Mouse (Mus musculus) liver, embryonic 11.5 days (tissue): Measurements from ENCODE around the gene Pam. TPM values are rescaled to one million over a fixed set of nuclear protein-coding genes. Genes with fewer than 3 reads are reported as not detected.

Experiments used
- ATAC-seq: fragments of 200-750 bp; cut with Nextera tagmentation; replicated peaks from 2 replicates; pipeline ENCODE4 v1.8.0; 2017; ENCODE audit warnings: moderate number of reproducible peaks, mild to moderate bottlenecking, moderate TSS enrichment, moderate library complexity; ENCODE audit not compliant: low FRiP score
- DNase-seq: peaks from one replicate; pipeline ENCODE4 v3.0.0-alpha.2; 2017; ENCODE audit warnings: low spot score
- H3K27ac ChIP-seq: fragments of 300-500 bp; sonication (generic); 2 replicates; pipeline ENCODE4 v1.5.1; 2014; ENCODE audit warnings: mild to moderate bottlenecking, low read depth, low read length, control low read depth
- H3K27me3 ChIP-seq: fragments of 300-500 bp; sonication (generic); replicated peaks from 2 replicates; pipeline ENCODE4 v1.6.1; 2014; ENCODE audit warnings: low read length, mixed read lengths; ENCODE audit not compliant: control insufficient read depth, insufficient read depth
- H3K36me3 ChIP-seq: fragments of 300-500 bp; sonication (generic); 2 replicates; pipeline ENCODE4 v1.6.1; 2014; ENCODE audit warnings: mild to moderate bottlenecking, low read length, moderate library complexity, mixed read lengths; ENCODE audit not compliant: control insufficient read depth, insufficient read depth
- H3K4me1 ChIP-seq: fragments of 300-500 bp; sonication (generic); replicated peaks from 2 replicates; pipeline ENCODE4 v1.6.1; 2014; ENCODE audit warnings: low read length, mixed read lengths; ENCODE audit not compliant: control insufficient read depth, insufficient read depth
- H3K4me2 ChIP-seq: fragments of 300-500 bp; sonication (generic); 2 replicates; pipeline ENCODE4 v1.6.1; 2014; ENCODE audit warnings: mild to moderate bottlenecking, control low read depth, moderate library complexity
- H3K4me3 ChIP-seq: fragments of 300-500 bp; sonication (generic); 2 replicates; pipeline ENCODE4 v1.5.1; 2014; ENCODE audit warnings: low read depth, low read length, control low read depth
- H3K9ac ChIP-seq: fragments of 300-500 bp; sonication (generic); 2 replicates; pipeline ENCODE4 v1.6.1; 2014; ENCODE audit warnings: low read depth, low read length, control low read depth
- H3K9me3 ChIP-seq: fragments of 300-500 bp; sonication (generic); 2 replicates; pipeline ENCODE4 v1.6.1; 2016; ENCODE audit warnings: low read length, inconsistent platforms, mixed read lengths; ENCODE audit not compliant: control insufficient read depth
- WGBS: fragments of 180-500 bp; shearing (Covaris S2); extraction: QIAGEN DNeasy Blood & Tissue Kit; methylation state at CpG from one replicate; pipeline ENCODE4 v1.1.7; 2014; 5-methylcytosine and 5-hydroxymethylcytosine counted together
- polyA plus RNA-seq: library from polyadenylated mRNA; unstranded; fragments of >200 nt; fragmentation: Nextera tagmentation; extraction: Ambion mirVana; gene quantifications from 2 replicates; pipeline ENCODE4 v1.2.1, GENCODE M21; 2014

Pam gene
- polyA plus RNA-seq, 1 experiment from 2014 or later: 16.1 TPM

DNA sequence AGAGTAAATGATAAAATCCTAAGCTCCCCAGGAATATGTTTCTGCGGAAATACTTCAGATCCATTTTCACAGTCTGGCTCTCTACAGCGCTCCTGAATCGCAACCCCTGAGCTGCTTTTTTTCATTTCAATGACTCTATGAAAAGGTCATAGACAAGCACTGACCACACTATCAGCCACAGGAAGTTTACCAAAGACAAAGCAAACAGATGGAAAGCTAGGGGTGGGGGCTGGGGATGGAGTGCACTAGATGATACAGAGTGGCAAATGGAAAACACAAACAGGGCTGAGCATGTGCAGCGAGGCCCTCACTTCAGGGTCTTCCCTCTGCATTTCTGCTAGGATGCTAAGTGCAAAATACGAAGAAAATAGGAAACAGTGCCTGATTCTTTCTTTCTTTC lies 273.2 kb downstream of the Pam start:
- Histone ChIP-seq H3K36me3 (no peaks in the 10 kb centered on the region), H3K4me1 (no peaks in the 10 kb centered on the region), H3K4me3 (no peak overlapping the region), H3K4me2 (no peak overlapping the region), H3K27me3 (no peaks in the 10 kb centered on the region), H3K9ac (no peak overlapping the region), H3K27ac (no peak overlapping the region), H3K9me3 (no peaks in the 10 kb centered on the region)
- ATAC-seq (peak; percentile 65), DNase-seq (no peak)
- 61% methylated on average over 5 of the region's 5 CpGs for WGBS

- H3K4me2 ChIP-seq: no peak overlapping the region; the same call in 1 of the 2 replicates
- DNase-seq (no peak), ATAC-seq (no peak)
- H3K9me3 ChIP-seq: no peaks in the 10 kb centered on the region
- no peaks in the 10 kb centered on the region for H3K27me3 ChIP-seq
- H3K4me1 ChIP-seq: no peaks in the 10 kb centered on the region
- no peak overlapping the region for H3K9ac ChIP-seq
- H3K27ac ChIP-seq: no peak overlapping the region
- 83% methylated on average over 3 of the region's 3 CpGs for WGBS
- H3K36me3 ChIP-seq: no peaks in the 10 kb centered on the region
- H3K4me3 ChIP-seq: no peak overlapping the region
Observed at GRCm38 (mm10) chr1:97821282-97821681, 274.2 kb downstream of the Pam start.

GRCm38 (mm10) chr1:97809255-97809912 lies 286.1 kb downstream of the Pam start:
- ATAC-seq: no peak
- no peak overlapping the region for H3K4me3 ChIP-seq
- 50% methylated on average over 2 of the region's 2 CpGs for WGBS

DNA sequence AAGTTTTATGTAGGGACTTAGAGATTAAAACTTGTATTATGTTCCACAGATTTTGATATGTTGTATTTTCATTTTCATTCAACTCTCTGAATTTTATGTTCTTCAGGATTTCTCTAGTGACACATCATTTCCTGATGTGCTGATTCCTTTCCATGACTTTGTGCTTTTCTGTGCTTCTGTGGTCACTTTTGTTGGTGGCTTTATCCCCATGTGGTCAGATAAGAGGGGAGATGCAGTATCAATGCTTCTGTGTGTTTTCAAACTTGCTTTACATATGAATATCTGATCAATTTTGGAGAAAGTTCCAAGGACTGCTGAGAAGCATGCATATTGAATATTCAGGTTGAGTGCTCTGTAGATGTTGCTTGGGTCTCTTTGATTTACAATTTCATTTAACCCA lies 290.9 kb downstream of the Pam start:
- Histone ChIP-seq H3K36me3 (no peaks in the 10 kb centered on the region), H3K27me3 (no peaks in the 10 kb centered on the region), H3K4me1 (no peaks in the 10 kb centered on the region), H3K9ac (no peak overlapping the region), H3K9me3 (no peaks in the 10 kb centered on the region), H3K4me3 (no peak overlapping the region), H3K27ac (no peak overlapping the region), H3K4me2 (no peak overlapping the region)
- DNase-seq: no peak
- no peak for ATAC-seq

More at GRCm38 (mm10) chr1:97809255-97809912, 286.1 kb downstream of the Pam start:
- Histone ChIP-seq H3K27me3 (no peaks in the 10 kb centered on the region), H3K4me2 (no peak overlapping the region), H3K4me1 (no peaks in the 10 kb centered on the region), H3K27ac (no peak overlapping the region), H3K9ac (no peak overlapping the region), H3K36me3 (no peaks in the 10 kb centered on the region), H3K9me3 (no peaks in the 10 kb centered on the region)
- no peak for DNase-seq

- Histone ChIP-seq H3K27me3 (no peaks in the 10 kb centered on the region), H3K4me3 (no peak overlapping the region), H3K9me3 (no peaks in the 10 kb centered on the region), H3K4me2 (no peak overlapping the region), H3K27ac (no peak overlapping the region), H3K36me3 (no peaks in the 10 kb centered on the region), H3K4me1 (no peaks in the 10 kb centered on the region), H3K9ac (no peak overlapping the region)
- ATAC-seq: no peak; the same call in 1 of the 2 replicates
- WGBS: 37% methylated on average over 4 of the region's 4 CpGs
- no peak for DNase-seq
Observed at GRCm38 (mm10) chr1:97802207-97802902, 293.1 kb downstream of the Pam start.

- ATAC-seq (no peak), DNase-seq (no peak)
- H3K27ac ChIP-seq: no peak overlapping the region
- H3K27me3 ChIP-seq: no peaks in the 10 kb centered on the region
- no peak overlapping the region for H3K4me2 ChIP-seq
- no peak overlapping the region for H3K9ac ChIP-seq
- no peaks in the 10 kb centered on the region for H3K4me1 ChIP-seq
- no peak overlapping the region for H3K4me3 ChIP-seq
- H3K9me3 ChIP-seq: no peaks in the 10 kb centered on the region
- no peaks in the 10 kb centered on the region for H3K36me3 ChIP-seq
- WGBS: 79% methylated on average over 9 of the region's 9 CpGs
Observed at GRCm38 (mm10) chr1:97795936-97796335, 299.5 kb downstream of the Pam start.

GRCm38 (mm10) chr1:97794110-97794509 lies 301.3 kb downstream of the Pam start:
- no peak overlapping the region for H3K27ac ChIP-seq
- no peaks in the 10 kb centered on the region for H3K27me3 ChIP-seq
- no peaks in the 10 kb centered on the region for H3K36me3 ChIP-seq
- H3K4me3 ChIP-seq: no peak overlapping the region
- H3K9me3 ChIP-seq: no peaks in the 10 kb centered on the region
- H3K9ac ChIP-seq: no peak overlapping the region
- no peak overlapping the region for H3K4me2 ChIP-seq
- 89% methylated on average over 3 of the region's 3 CpGs for WGBS
- DNase-seq (no peak), ATAC-seq (no peak)
- H3K4me1 ChIP-seq: no peaks in the 10 kb centered on the region

- no peak overlapping the region for H3K4me3 ChIP-seq
- H3K4me2 ChIP-seq: no peak overlapping the region
- DNase-seq: no peak
- H3K27ac ChIP-seq: no peak overlapping the region
- WGBS: 91% methylated on average over 2 of the region's 2 CpGs
- H3K9ac ChIP-seq: no peak overlapping the region
- H3K27me3 ChIP-seq: no peaks in the 10 kb centered on the region
- H3K36me3 ChIP-seq: no peaks in the 10 kb centered on the region
- ATAC-seq: no peak
- no peaks in the 10 kb centered on the region for H3K9me3 ChIP-seq
- 0 out of 2 replicates have a peak, but pooled peaks cover 5% of the 10 kb centered on the region for H3K4me1 ChIP-seq
Observed at GRCm38 (mm10) chr1:97788490-97788889, 307.0 kb downstream of the Pam start.

GRCm38 (mm10) chr1:97787674-97788073 lies 307.8 kb downstream of the Pam start:
- Histone ChIP-seq H3K4me2 (no peak overlapping the region), H3K9ac (no peak overlapping the region), H3K27me3 (no peaks in the 10 kb centered on the region), H3K27ac (no peak overlapping the region), H3K4me1 (0 out of 2 replicates have a peak, but pooled peaks cover 5% of the 10 kb centered on the region), H3K9me3 (no peaks in the 10 kb centered on the region), H3K4me3 (no peak overlapping the region), H3K36me3 (no peaks in the 10 kb centered on the region)
- no peak for DNase-seq
- no peak for ATAC-seq
- 74% methylated on average over 3 of the region's 3 CpGs for WGBS
